Mouse (Mus musculus) adrenal gland, adult 18-20 months (tissue): ENCODE measurements around the gene Ext2. TPM values are rescaled to one million over a fixed set of nuclear protein-coding genes. Genes with fewer than 3 reads are reported as not detected.
A peak's percentile ranks its signal among the peaks of the same experiment; 100 is the strongest.

Source experiments
- DNase-seq, 2 experiments: peaks; one replicate each; pipeline ENCODE4 v3.0.0; 2021 to 2022; ENCODE audit warnings: low spot score in 2 of 2
- total RNA-seq, 2 experiments: library from RNA; stranded (reverse); gene quantifications; 1 replicate in 1 of 2; 2 replicates in 1 of 2; pipeline ENCODE4 v1.2.3; 2021

The Ext2 gene
- total RNA-seq, 2 experiments from 2014 or later: 65.3 to 98.1 TPM

GRCm38 (mm10) chr2:93778616-93779015, 43.8 kb downstream of the Ext2 start:
- DNase-seq: no peak

GRCm38 (mm10) chr2:93777056-93777430, 45.3 kb downstream of the Ext2 start:
- DNase-seq: peak in 1 of 2 experiments; percentile 31

- DNase-seq: no peak
Observed at GRCm38 (mm10) chr2:93776267-93777055, 45.9 kb downstream of the Ext2 start.

- no peak for DNase-seq
Observed at GRCm38 (mm10) chr2:93775431-93775830, 46.9 kb downstream of the Ext2 start.

DNA sequence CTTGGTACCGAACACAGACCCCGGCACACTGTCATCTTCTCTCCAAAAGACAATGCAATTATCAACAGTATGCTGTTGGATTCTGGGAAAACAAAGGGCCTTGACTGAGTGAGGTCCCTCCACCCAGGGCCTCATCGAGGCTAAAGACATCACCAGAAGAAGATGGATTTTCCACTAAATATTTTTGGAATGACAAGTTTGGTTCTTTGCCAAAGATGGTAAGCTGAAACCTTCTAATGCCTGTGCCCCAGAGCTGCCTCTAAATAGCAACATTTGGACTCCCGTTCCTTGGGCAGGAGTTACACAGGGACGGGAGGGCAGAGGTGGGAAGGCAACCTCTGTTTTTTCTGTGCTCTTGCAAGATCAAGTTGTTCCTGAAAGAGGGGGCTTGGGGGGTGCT, 47.4 kb downstream of the Ext2 start:
- no peak for DNase-seq

GRCm38 (mm10) chr2:93772765-93773085, 49.6 kb downstream of the Ext2 start:
- DNase-seq: no peak

GRCm38 (mm10) chr2:93772054-93772764, 50.2 kb downstream of the Ext2 start:
- no peak for DNase-seq

DNA sequence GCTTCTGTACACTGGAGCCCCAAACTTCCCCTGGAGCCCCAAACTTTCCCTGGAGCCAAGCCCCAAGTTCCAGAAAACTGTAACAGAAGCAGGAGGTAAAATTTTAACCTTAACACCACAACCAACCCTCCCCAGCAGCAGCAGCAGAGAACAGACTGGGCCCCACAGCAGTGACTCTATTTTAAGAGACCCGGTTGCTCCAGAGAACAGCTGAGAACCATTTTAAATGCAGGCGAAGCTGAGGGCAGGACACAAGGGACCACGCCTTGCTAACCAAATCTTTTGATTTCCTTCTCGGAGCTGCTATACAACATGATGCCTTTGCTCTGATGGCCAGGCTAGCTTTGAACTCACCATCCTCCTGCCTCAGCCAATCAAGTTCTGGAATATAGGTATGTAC, 51.5 kb downstream of the Ext2 start:
- DNase-seq: no peak

DNA sequence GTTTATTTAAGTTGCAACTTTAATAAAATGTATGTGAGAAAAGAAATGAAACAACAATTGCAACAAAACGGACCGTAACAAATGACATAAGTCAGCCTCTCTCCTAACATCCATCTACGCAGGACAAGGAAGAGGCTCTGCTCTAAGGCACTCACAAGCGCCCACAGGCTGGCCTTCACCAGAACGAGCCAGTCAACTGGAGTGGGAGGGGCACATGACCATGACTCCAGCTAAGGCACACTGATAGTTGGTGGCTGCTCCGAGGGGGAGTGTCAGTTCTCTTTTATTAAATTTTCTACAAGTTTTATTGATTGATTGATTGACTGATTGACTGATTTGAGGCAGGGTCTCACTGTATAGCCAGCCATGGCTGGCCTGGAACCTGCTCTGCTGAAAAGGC, 52.5 kb downstream of the Ext2 start:
- DNase-seq: no peak

GRCm38 (mm10) chr2:93765721-93766120, 56.6 kb downstream of the Ext2 start:
- no peak for DNase-seq

- no peak for DNase-seq
Observed at GRCm38 (mm10) chr2:93764211-93764610, 58.2 kb downstream of the Ext2 start.

- DNase-seq: no peak
Observed at GRCm38 (mm10) chr2:93760389-93760788, 62.0 kb downstream of the Ext2 start.

DNA sequence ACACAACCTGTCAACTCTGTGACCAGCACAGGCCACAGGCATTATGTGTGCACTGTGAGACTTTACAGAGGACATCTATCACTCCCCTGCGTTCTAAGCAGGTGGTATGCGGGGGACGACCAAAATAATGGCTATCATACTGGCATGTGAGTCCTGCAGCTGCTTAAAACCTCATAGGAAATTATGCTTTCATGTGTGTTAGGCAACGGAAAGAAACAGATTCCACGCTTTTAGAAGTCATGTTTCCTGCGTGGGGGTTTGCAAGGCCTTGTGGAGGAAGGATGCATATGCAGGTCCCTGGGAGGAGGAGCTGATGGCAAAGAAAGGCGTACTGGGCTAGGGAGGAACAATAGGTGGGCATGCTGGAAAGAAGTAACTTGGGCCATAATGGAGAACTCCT, 63.2 kb downstream of the Ext2 start:
- no peak for DNase-seq

DNA sequence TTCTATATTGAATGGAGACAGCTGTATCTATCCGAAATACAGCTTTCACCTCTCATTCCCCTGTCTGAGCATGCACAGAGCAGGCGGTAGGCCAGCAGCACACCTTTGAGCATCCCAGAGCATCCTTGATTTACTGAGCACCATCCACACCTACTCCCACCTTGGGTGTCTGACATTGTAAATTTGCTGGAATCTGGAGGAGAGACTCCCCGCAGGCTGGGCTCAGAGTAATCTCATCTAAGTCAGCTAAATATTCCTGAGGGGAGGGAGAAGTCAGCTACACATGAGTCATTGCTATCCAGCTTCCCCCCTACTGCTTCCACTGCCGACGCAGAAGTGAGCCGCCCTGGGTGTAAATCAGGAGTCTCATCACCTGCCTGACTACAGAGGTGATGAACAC, 64.1 kb downstream of the Ext2 start:
- DNase-seq: no peak

DNA sequence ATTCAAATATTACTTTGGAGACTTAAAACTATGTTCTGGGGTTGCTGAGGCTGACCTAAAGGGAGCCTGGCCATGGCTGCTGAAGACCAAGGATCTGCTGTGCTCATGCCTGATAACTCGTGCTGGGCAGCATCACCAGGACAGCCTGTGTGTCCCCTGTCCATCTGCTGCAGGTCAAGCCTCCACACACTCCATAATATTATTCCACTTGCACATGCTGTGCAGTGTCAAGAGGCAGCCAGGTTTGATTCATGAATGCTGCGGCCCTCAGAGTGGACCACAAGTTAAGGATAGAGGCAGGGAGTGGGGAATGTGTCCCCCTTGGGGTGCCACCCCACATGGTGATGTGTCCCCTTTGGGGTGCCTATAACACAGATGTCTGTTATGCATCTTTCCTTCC, 68.0 kb downstream of the Ext2 start:
- DNase-seq: no peak

GRCm38 (mm10) chr2:93753147-93753758, 69.1 kb downstream of the Ext2 start:
- DNase-seq: no peak

DNA sequence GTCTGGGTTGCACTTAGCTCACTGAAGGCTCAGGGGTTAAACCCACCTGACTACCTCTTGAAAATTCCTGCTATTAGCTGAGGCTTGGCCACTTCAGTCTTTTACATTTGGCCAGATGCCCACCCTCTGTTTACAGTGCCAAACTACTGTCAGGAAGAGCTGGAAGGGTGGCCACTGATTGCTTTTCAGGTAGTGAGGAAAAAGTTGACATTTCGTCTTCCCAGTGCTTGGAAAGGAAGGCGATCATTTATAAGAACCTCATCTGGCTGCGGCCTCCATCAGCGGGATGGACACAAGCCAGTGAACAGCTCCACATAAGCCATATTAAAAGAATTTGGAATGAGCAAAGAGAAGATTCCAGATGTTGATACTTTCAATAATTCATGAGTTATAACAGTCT, 72.7 kb downstream of the Ext2 start:
- no peak for DNase-seq

- DNase-seq: no peak
Observed at GRCm38 (mm10) chr2:93747538-93748126, 74.7 kb downstream of the Ext2 start.

DNA sequence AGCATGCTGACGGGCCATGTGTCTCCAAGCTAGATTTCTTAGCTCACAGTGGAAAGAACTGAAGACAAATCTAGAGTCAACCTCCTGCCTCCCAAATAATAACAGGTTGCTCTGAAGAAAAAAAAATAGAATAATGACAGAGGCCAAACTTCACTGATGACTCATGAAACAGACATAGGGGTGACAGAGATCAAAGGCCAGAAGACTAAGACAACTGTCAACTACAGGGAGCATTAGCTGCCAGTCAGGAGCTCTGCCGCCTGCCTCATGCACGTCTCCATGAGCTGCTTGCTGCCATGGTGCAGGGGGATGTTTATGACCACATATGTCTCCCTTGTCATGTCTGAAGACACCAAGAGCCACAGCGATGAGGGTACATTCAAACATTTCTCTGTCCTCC, 75.7 kb downstream of the Ext2 start:
- no peak for DNase-seq

DNA sequence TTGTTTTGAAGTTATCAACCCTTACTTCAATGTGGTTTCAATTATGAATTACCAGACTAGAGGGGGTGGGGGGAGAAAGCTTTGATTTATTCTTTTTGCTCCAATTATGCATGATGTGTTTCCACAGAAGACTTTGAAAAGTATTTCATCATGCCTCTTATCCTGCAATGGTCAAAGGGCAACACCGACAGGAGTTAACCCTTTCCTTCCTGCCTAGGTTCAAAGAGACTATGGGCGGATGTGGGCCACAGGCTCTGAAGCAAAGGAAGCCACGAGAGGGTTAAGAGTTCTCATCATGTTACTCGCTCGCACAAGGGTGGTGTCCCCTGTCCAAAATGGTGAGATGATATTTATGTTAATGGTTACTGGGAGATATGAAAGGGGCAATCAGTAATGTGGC, 76.2 kb downstream of the Ext2 start:
- DNase-seq: no peak

DNA sequence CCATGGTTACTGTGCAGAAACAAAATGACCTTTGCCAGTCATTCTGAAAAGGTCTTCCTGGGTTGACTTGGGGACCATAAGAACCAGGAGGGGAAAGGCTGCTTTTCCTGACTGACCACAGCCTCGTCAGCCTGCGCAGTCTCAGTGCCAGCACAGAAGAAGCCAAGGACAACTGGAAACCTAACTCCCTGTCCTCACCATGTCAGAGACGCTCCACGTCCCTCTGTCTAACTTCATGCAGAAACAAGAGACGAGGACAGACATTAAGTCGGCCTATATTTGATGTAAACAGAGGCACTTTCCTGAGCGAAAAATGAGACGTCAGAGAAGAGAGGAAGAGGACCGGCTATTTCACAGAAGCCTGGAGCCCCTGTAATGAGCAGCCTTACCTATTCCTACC, 76.6 kb downstream of the Ext2 start:
- DNase-seq: no peak
